Mouse (Mus musculus): Measurements from ENCODE around the gene Ogdh. TPM values are rescaled to one million over a fixed set of nuclear protein-coding genes. Genes with fewer than 3 reads are reported as not detected.
A peak's percentile ranks its signal among the peaks of the same experiment; 100 is the strongest.

The Ogdh gene
- polyA plus RNA-seq, 1 experiment from 2014 or later = 102 TPM

DNA sequence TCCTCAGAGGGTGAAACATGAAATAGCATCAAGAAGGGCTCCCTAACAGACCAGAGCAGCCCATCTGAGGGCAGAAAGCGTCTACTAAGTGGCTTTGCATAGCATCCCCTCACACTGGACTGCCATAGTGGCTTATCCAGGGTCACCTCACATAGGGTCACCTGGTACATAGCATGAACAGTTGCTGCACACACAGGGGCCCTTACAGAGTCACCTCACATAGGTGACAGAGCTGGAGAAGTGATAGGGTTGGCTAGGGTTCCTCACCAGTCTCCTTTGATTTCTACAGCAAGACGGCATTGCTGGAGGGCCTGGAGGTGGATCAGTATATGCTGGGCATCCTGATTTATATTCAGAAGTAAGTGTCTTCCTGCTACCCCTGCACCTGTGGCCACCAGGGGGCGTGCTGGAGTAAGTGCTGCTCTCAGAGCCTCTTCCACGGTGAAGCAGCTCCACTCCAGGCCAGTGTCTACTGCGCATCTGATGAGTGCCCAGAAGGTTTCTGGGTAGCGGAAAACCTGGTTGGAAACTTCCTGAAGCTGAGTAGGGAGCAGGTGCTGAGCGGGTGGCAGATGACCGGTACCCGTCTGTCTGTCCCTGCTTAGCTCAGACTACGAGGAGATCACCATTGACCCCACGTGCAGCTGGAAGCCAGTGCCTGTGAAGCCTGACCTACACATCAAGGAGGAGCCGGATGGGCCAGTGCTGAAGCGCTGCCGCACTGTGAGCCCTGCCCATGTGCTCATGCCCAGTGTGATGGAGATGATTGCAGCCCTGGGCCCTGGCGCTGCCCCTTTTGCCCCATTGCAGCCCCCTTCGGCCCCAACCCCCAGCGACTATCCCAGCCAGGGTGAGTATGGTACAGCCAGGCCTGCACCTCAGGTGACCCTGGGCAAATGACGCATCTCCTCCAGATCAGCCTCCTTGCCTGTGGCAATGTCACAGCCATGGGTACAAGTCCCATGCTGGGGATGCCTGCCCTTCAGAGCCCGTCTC is 111.4 kb downstream of the Ogdh start:
- H3K27ac ChIP-seq (replicated peaks) = no peak overlapping the region
- no peak overlapping the region for H3K4me3 ChIP-seq
- H3K36me3 ChIP-seq = peaks cover 86% of the 10 kb centered on the region
- 87% methylated on average over 19 of the region's 19 CpGs for WGBS
- H3K9me3 ChIP-seq = no peaks in the 10 kb centered on the region
- H3K27me3 ChIP-seq = no peaks in the 10 kb centered on the region
- H3K4me1 ChIP-seq (replicated peaks) = peaks cover 26% of the 10 kb centered on the region
- H3K4me2 ChIP-seq = no peak overlapping the region
- no peak for ATAC-seq (ENCODE audit: low read depth)
- no peak overlapping the region for H3K9ac ChIP-seq

DNA sequence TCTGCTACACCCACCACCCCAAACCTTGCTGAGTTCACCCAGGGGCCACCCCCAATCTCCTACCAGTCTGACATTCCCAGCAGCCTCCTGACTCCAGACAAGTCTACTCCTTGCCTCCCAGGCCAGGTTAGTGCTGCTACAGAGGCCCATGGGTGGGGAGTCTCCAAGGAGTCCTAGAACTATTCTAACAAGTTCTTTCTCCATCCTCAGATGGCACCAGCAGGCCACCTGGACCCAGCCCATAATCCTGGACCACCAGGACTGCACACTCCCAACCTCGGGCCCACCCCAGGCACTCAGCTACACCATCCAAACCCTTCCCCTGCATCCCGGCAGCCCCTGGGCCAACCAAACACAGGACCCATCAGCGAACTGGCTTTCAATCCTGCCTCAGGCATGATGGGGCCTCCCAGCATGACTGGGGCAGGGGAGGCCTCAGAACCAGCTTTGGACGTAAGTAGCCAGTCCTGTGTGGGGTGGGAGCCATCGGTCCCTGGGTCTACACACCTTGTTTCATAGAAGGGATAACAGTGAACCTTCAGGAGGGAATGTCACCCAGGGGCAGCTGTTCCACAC is 112.5 kb downstream of the Ogdh start:
- H3K4me3 ChIP-seq = no peak overlapping the region
- H3K4me1 ChIP-seq (replicated peaks) = peaks cover 26% of the 10 kb centered on the region
- no peak for ATAC-seq (ENCODE audit: low read depth)
- H3K4me2 ChIP-seq = no peak overlapping the region
- no peaks in the 10 kb centered on the region for H3K27me3 ChIP-seq
- no peak overlapping the region for H3K27ac ChIP-seq (replicated peaks)
- WGBS = 93% methylated on average over 5 of the region's 5 CpGs
- peaks cover 75% of the 10 kb centered on the region for H3K36me3 ChIP-seq
- no peak overlapping the region for H3K9ac ChIP-seq
- no peaks in the 10 kb centered on the region for H3K9me3 ChIP-seq

DNA sequence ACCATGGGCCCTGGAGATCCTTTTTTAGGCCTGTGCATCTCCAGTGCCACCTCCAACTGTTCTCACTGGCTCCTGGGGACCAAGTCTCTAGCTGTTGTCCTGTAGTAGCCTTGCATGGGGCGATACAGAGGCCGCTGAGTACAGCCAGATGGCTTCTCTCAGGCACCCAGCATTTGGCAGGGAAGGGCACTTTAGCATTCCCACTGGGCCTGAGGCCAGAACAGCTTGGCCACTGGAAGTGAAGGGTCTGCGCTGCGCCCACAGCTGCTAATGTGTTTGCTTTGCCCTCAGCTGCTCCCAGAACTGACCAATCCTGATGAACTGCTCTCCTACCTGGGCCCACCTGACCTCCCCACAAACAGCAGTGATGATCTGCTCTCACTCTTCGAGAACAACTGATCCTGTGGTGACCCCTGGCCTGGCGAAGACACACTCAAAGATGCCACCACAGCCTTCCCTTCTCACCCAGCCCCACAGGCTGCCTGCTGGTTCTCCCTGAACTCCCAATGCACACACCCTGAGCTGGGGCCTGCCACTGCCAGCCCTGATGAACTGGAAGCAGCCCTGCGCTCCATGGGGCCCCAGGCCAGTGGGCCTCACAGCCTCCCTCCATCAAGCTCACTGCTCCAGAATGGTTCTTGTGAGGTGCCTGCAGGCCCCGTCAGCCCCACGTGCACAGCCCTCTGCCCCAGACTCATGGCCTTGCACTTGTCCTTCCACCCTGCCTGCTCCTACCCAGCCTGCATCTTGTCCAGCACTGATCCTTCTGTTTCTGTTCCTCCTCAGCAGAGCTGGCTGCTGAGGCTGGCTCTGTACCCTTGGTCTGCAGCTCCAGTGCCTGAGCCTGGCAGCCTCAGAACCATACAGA is 113.5 kb downstream of the Ogdh start:
- Histone ChIP-seq H3K4me2 (no peak overlapping the region), H3K4me1 (replicated peaks) (peaks cover 26% of the 10 kb centered on the region), H3K36me3 (peaks cover 65% of the 10 kb centered on the region), H3K4me3 (no peak overlapping the region), H3K27me3 (no peaks in the 10 kb centered on the region), H3K9ac (no peak overlapping the region; the same call in 1 of the 2 replicates), H3K9me3 (no peaks in the 10 kb centered on the region), H3K27ac (replicated peaks) (peak overlapping the region; percentile 80)
- 90% methylated on average over 9 of the region's 9 CpGs for WGBS
- no peak for ATAC-seq (ENCODE audit: low read depth)

DNA sequence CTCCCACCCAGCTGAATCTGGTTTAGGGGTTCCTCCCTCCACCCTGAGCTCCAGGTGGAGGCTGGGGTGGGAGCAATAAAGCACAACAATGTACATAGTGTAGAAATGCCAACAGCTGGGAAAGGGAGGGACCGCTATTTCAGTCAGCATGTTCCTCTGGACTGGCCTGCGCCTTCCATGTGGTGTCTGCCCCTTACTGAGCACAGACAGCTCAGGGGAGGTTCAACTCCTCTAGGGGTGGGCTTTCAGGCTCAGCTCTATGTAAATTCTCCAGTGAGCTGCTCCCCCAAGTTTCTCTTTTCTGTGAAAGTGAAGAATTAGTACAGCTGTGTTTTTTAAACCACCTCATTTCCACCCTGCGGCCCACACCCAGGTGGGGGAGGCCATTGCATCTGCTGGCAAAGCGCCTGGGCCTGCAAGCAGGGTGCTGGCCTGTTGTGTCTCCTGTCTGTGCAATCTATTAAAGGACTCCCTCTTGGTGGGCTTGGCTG is 114.2 kb downstream of the Ogdh start:
- Histone ChIP-seq H3K27ac (replicated peaks) (peak overlapping the region; percentile 80), H3K4me1 (replicated peaks) (peaks cover 26% of the 10 kb centered on the region), H3K27me3 (no peaks in the 10 kb centered on the region), H3K4me3 (no peak overlapping the region), H3K36me3 (peaks cover 58% of the 10 kb centered on the region), H3K9ac (peak overlapping the region; percentile 41; the same call in 1 of the 2 replicates), H3K4me2 (no peak overlapping the region), H3K9me3 (no peaks in the 10 kb centered on the region)
- no peak for ATAC-seq (ENCODE audit: low read depth)
- 79% methylated on average over 4 of the region's 4 CpGs for WGBS

Small RNAs within 50 kb of the gene (microRNA-seq; reads per million reads assigned to microRNA genes)
- gene Mir7651 = 1.9 reads per million, percentile 6 among the genes with 10 or more reads in this experiment

Other genes with a start within 250 kb of the Ogdh start
- gene Camk2b, start 225.3 kb upstream of the Ogdh start, polyA plus RNA-seq (2015; fragmentation: Nextera tagmentation; extraction: Ambion mirVana) = 55.6 and 55.8 TPM in 2 replicates
- 0.46 and 0.91 TPM in 2 replicates for gene A730071L15Rik, start 91.6 kb upstream of the Ogdh start, polyA plus RNA-seq (2015; fragmentation: Nextera tagmentation; extraction: Ambion mirVana)
- gene Nudcd3, start 91.2 kb upstream of the Ogdh start, polyA plus RNA-seq (2015; fragmentation: Nextera tagmentation; extraction: Ambion mirVana) = 53.9 and 56.4 TPM in 2 replicates
- gene Npc1l1, start 61.5 kb upstream of the Ogdh start, polyA plus RNA-seq (2015; fragmentation: Nextera tagmentation; extraction: Ambion mirVana) = not detected in 2 replicates
- gene Ddx56, start 23.9 kb upstream of the Ogdh start, polyA plus RNA-seq (2015; fragmentation: Nextera tagmentation; extraction: Ambion mirVana) = 69.3 and 69.4 TPM in 2 replicates
- gene Tmed4, start 16.8 kb upstream of the Ogdh start, polyA plus RNA-seq (2015; fragmentation: Nextera tagmentation; extraction: Ambion mirVana) = 131 and 137 TPM in 2 replicates
- 21.1 and 25.8 TPM in 2 replicates for gene Zmiz2, start 97.4 kb downstream of the Ogdh start, polyA plus RNA-seq (2015; fragmentation: Nextera tagmentation; extraction: Ambion mirVana)
- gene Ppia, start 123.8 kb downstream of the Ogdh start, polyA plus RNA-seq (2015; fragmentation: Nextera tagmentation; extraction: Ambion mirVana) = 4,471 and 4,554 TPM in 2 replicates
- gene H2afv, start 152.8 kb downstream of the Ogdh start, polyA plus RNA-seq (2015; fragmentation: Nextera tagmentation; extraction: Ambion mirVana) = 342 and 380 TPM in 2 replicates
- 12.5 and 14.1 TPM in 2 replicates for gene Purb, start 184.3 kb downstream of the Ogdh start, polyA plus RNA-seq (2015; fragmentation: Nextera tagmentation; extraction: Ambion mirVana)
- gene Myo1g, start 229.3 kb downstream of the Ogdh start, polyA plus RNA-seq (2015; fragmentation: Nextera tagmentation; extraction: Ambion mirVana) = 0.52 TPM in 2 replicates

Data from neural tube, embryonic 13.5 days (tissue).